Mouse (Mus musculus) urinary bladder, postnatal 4 days (tissue): ENCODE data around the gene Lypla2.
A peak's percentile ranks its signal among the peaks of the same experiment; 100 is the strongest.
"Not testable (repeated sequence)": the region's sequence is repeated elsewhere in the genome, so short reads cannot be mapped to it uniquely, and the experiment has no call there.

ENCODE experiments used
- DNase-seq, 2 experiments: peaks; one replicate each; pipeline ENCODE4 v3.0.0; 2021 to 2022; ENCODE audit warnings: low spot score in 2 of 2

Lypla2 gene

DNA sequence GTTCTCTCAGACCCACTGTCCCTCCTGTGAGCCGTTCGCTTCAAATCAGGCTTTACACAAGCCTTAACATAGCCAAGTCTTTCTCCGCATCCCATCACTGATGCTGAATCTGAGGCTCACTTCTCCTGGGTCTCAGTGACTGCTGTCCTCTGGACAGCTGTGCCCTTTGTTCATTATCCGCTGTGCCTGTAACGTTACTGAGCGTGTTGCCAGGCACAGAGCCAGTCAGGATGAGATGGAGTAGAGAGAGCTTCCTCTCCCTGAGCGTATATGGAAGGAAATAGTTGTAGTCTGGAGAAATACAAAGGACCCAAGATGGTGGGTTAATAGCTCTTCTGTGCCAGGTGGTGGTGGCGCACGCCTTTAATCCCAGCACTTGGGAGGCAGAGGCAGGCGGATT lies 23.0 kb downstream of the Lypla2 start:
- no peak for DNase-seq

DNA sequence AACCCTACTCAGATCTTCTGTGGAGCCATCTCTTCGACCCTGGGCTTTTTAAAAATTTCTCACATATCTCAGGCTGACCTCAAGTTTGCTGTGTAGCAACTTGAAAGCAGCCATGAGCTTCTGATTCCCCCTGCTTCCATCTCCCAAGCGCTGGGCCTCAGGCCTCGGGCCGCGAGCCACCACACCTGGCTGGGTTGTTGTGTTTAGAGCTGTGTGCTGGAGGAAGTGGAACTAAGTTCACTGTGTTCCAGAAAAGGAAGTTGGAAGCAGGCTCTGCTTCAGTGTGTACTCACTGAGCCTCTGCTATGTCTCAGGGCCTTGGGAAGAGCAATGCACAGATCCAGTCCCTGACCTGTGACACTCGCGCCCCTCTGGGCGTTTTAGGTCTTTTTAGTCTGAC lies 24.3 kb downstream of the Lypla2 start:
- no peak for DNase-seq

GRCm38 (mm10) chr4:135946659-135947301 lies 25.6 kb downstream of the Lypla2 start:
- DNase-seq, result no peak

- DNase-seq, result peak; percentile 90 to 97
Measured at GRCm38 (mm10) chr4:135946278-135946658, 26.2 kb downstream of the Lypla2 start, which contains the start of gene Hmgcl. Hmgcl (plus strand) TSS chr4:135946448.

DNA sequence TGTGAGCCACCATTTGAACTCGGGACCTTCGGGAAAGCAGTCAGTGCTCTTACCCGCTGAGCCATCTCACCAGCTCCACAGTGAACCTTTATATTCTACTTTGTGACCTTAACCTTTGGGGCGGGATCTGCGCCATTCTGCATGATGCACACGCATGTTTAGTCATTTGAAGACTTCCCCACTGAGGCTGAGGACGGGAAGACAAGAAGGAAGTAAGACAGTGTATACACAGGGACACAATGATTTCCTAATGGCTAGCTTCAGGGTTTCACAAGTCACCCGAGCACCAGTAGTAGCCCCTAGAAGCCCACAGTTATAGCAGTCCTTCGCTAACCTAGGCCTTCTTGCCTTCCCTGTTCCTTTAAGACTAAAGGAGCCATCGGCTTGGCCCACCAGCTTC lies 26.7 kb downstream of the Lypla2 start:
- no peak for DNase-seq

DNA sequence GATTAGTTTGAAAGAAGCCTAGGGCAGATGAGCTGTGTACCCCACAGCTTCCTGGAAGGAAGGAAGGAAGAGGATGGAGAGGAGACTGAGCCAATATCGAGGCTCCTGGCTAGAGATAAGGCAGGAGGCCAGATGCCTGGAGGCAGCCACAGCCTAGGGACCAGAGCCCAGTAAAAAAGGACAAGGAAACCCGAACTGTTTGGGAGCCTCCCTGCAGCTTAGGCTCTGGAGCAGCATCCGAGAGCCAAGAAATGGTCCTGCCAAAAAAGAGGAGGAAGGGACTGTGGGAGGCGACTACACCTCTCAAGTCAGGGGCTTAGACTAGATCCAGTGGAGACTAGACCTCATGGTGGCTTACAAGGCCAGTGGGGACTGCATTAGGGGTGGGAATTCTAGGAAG lies 29.0 kb downstream of the Lypla2 start:
- no peak for DNase-seq

GRCm38 (mm10) chr4:135942193-135942592 lies 30.2 kb downstream of the Lypla2 start:
- DNase-seq, result no peak

GRCm38 (mm10) chr4:135941026-135941425 lies 31.4 kb downstream of the Lypla2 start:
- not testable (repeated sequence) for DNase-seq

DNA sequence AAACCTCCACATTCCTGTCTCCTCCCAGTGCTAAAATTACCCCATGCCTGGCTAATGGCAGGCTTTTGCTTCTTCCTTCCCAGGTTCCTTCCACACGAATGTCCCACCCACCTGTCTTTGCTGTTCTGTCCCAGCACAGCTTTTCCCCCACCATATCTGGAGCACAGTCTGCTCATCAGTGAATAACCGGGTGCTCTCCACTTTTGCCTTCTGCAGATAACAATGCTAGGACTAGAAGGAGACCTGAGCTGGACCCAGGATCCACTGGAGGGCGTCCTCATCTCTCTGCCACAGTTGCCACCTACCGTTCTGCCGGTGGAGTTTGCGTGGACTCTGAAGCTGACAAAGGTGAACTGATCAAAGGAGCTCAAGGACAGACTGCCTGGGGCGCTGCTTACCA lies 33.6 kb downstream of the Lypla2 start:
- DNase-seq, result no peak

GRCm38 (mm10) chr4:135935502-135935901 lies 36.9 kb downstream of the Lypla2 start:
- no peak for DNase-seq

GRCm38 (mm10) chr4:135934708-135935500 lies 37.5 kb downstream of the Lypla2 start:
- DNase-seq, result no peak

DNA sequence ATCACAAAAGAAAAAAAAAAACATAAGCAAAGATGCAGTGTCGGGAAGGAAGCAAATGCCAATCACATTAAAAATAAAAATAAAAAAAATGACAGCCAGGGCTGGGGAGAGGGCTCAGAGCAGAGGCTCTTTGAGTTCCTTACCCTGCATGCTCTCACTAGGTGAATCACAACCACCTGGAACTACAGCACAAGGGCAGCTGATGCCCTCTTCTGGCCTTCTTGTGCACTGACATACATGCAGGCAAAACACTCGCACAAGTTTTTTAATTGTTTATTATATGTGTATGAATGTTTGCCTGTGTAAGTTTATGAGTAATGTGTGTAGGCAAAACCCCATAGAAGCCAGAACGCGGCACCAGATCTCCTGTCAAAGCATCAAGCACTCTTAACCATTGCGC lies 40.6 kb downstream of the Lypla2 start:
- DNase-seq, result no peak

GRCm38 (mm10) chr4:135930239-135930638 lies 42.2 kb downstream of the Lypla2 start:
- DNase-seq, result no peak

DNA sequence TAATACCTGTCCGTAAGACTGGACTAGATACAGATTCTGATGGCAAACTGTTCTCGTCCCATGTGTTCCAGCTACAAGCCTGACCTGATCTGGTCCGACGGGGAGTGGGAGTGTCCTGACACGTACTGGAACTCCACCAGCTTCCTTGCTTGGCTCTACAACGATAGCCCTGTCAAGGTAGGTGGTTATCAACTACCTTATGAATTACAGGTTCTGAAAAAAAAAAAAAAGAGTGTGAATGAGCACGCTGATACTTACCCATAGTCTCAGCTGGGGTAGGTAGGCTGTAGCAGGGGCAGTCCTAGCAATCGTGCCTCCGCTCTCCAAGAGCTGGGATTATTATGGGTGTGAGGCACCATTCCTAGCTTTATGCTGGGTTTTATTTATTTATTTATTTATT lies 42.6 kb downstream of the Lypla2 start:
- DNase-seq, result no peak

- no peak for DNase-seq
Measured at GRCm38 (mm10) chr4:135929405-135929804, 43.0 kb downstream of the Lypla2 start.

- DNase-seq, result no peak
Measured at GRCm38 (mm10) chr4:135928376-135928775, 44.0 kb downstream of the Lypla2 start.

DNA sequence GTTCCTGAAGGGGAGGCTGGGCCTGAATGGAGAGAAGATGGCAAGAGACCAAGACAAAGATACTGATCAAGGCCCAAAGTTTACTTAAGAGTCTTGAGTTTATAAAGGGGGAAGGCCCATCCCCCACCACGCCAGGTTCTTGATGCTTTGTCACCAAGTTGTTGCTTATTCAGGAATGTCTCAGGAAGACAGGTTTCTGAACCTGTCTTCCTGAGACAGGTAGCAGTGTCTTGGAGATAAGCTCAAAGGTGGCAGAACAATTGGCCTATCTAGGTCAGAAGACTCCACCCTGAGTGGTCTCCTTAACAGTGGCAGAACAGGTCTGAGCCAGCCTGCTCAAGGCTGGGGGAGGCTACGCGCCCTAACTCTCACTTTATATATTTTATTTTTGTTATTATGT lies 45.6 kb downstream of the Lypla2 start:
- no peak for DNase-seq

DNA sequence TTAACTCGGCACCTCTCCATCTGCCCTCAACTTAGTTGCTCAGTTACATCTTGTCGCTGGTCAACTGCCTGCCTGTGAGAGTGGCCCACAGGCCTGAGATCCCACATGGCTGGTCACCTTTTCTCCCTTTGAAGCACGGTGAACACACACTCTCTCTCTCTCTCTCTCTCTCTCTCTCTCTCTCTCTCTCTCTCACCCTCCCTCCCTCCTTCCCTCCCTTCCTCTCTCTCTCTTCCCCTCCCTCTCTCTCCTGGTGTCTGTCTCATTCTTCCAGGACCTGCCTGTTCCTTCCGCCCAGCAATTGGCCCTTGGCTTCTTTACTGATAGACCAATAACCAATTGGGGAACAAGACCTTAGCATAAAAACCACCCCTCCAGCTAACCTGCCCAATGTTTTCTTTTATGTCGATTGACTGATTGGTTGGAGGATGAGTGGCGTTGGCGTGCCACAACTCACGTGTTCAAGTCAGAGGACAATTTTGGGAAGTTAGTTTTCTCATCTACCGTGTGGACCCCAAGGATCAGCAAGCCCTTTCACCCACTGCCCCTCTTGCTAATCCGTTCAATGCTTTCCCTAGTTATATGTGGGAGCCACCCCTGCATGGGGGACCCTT lies 46.1 kb downstream of the Lypla2 start:
- DNase-seq, result no peak

GRCm38 (mm10) chr4:135925341-135925740 lies 47.1 kb downstream of the Lypla2 start:
- DNase-seq, result no peak

DNA sequence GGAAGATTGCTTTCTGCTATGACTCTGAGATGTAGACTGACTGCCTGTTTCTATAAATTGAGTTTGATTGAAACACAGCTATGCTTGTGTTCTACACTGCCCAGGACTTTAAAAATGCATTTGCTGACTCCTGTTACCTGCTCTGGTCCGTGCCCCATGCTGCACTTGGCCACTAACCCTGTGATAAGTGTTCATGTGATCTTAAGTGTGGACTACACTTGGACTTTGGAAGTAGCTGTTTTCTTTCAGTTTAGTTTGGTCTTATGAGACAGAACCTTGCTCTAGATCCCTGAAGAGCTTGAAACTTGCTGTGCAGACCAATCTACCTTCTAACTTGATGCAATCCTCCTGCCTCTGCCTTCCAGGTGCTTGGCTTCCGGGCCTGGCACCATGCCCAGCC lies 48.0 kb downstream of the Lypla2 start:
- DNase-seq, result no peak

GRCm38 (mm10) chr4:135922190-135922589 lies 50.2 kb downstream of the Lypla2 start:
- DNase-seq, result no peak

GRCm38 (mm10) chr4:135921257-135922120 lies 50.9 kb downstream of the Lypla2 start:
- DNase-seq, result no peak
